Mouse (Mus musculus): Measurements from ENCODE around the gene Ulk4. TPM values are rescaled to one million over a fixed set of nuclear protein-coding genes. Genes with fewer than 3 reads are reported as not detected.

The Ulk4 gene
- polyA plus RNA-seq, 1 experiment from 2014 or later: 159 TPM

DNA sequence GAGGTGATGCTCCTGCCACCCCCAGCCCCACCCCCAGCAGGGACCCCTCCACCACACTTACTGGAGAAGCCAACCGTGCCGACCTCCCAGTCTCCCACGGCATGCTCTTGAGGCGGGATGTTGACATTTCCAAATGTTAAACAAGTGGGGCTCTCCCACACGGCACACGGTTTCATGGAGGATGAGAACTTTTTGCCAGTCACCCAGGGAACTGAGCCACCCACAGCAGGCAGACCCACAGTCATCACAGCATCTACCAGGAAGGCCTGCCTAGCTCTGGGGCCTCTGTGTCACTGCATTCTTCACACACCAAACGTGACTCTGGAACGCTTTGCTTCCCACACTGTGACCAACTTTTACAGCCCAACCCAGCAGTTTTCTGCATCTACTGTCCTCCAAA, 152.3 kb downstream of the Ulk4 start:
- WGBS: 80% methylated on average over 8 of the region's 8 CpGs
- no peak overlapping the region for H3K9ac ChIP-seq (replicated peaks)
- H3K9me3 ChIP-seq: no peaks in the 10 kb centered on the region
- H3K4me3 ChIP-seq (replicated peaks): no peak overlapping the region
- H3K36me3 ChIP-seq: no peaks in the 10 kb centered on the region
- no peak overlapping the region for H3K4me2 ChIP-seq (replicated peaks)
- peaks cover 8% of the 10 kb centered on the region for H3K4me1 ChIP-seq (replicated peaks)
- no peak for ATAC-seq
- 0 out of 2 replicates have a peak, but pooled peaks cover 3% of the 10 kb centered on the region for H3K27me3 ChIP-seq
- no peak overlapping the region for H3K27ac ChIP-seq

GRCm38 (mm10) chr9:121122039-121122438, 155.0 kb downstream of the Ulk4 start:
- Histone ChIP-seq H3K4me3 (replicated peaks) (no peak overlapping the region), H3K27ac (no peak overlapping the region), H3K36me3 (no peaks in the 10 kb centered on the region), H3K9me3 (no peaks in the 10 kb centered on the region), H3K4me2 (replicated peaks) (no peak overlapping the region), H3K27me3 (0 out of 2 replicates have a peak, but pooled peaks cover 3% of the 10 kb centered on the region), H3K9ac (replicated peaks) (no peak overlapping the region), H3K4me1 (replicated peaks) (peaks cover 6% of the 10 kb centered on the region)
- no peak for ATAC-seq
- 82% methylated on average over 5 of the region's 5 CpGs for WGBS

DNA sequence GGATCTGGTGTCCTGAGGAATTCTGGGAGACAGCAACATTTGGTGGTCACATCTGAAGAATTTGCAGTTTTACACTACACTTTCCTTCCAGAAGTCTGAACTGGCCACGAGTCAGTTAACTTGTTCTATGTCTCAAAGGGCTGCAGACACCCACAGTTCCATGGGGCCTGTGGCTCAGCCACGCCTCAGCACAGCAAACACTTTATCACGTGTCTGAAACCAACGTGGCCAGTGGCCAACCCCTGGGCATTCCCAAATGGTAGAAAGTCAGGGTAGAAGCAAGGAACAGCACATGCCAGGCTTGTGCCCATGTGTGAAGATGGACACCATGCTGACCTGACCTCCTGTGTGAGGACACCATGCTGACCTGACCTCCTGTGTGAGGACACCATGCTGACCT, 159.1 kb downstream of the Ulk4 start:
- 83% methylated on average over 4 of the region's 4 CpGs for WGBS
- ATAC-seq: no peak
- H3K27me3 ChIP-seq: no peaks in the 10 kb centered on the region
- H3K9me3 ChIP-seq: no peaks in the 10 kb centered on the region
- H3K27ac ChIP-seq: no peak overlapping the region
- H3K4me2 ChIP-seq (replicated peaks): no peak overlapping the region
- H3K4me1 ChIP-seq (replicated peaks): no peaks in the 10 kb centered on the region
- no peak overlapping the region for H3K9ac ChIP-seq (replicated peaks)
- no peak overlapping the region for H3K4me3 ChIP-seq (replicated peaks)
- H3K36me3 ChIP-seq: no peaks in the 10 kb centered on the region

GRCm38 (mm10) chr9:121112131-121112530, 164.9 kb downstream of the Ulk4 start:
- no peak for ATAC-seq
- Histone ChIP-seq H3K27me3 (no peaks in the 10 kb centered on the region), H3K36me3 (no peaks in the 10 kb centered on the region), H3K9me3 (no peaks in the 10 kb centered on the region), H3K4me1 (replicated peaks) (peaks cover 22% of the 10 kb centered on the region), H3K4me2 (replicated peaks) (no peak overlapping the region), H3K27ac (no peak overlapping the region), H3K9ac (replicated peaks) (no peak overlapping the region), H3K4me3 (replicated peaks) (no peak overlapping the region)
- 59% methylated on average over 1 of the region's 1 CpGs for WGBS

DNA sequence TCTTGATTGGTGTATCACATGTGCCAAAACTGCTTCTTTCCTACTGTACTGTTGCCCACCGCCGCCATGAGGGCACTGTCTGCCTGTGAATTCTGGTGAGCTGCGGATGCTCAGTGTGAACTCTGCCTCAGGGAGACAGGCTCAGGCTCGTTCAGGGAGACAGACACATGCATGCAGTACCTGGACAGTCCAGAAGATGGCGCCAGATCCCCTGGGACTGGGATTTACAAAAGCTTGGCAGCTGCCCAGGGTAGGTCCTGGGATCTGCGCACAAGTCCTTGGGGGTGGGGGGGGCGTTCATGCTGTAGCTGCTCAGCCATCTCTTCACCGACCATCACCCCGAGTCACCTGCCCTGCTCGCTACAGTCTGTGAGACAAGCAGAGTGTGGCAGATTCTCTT, 168.9 kb downstream of the Ulk4 start:
- no peak overlapping the region for H3K27ac ChIP-seq
- H3K4me1 ChIP-seq (replicated peaks): peaks cover 27% of the 10 kb centered on the region
- no peak overlapping the region for H3K4me3 ChIP-seq (replicated peaks)
- no peak overlapping the region for H3K9ac ChIP-seq (replicated peaks)
- no peak overlapping the region for H3K4me2 ChIP-seq (replicated peaks)
- WGBS: 8% methylated on average over 10 of the region's 10 CpGs
- H3K27me3 ChIP-seq: no peaks in the 10 kb centered on the region
- peak; percentile 85 for ATAC-seq
- H3K36me3 ChIP-seq: no peaks in the 10 kb centered on the region
- no peaks in the 10 kb centered on the region for H3K9me3 ChIP-seq

- 0 out of 2 replicates have a peak overlapping the region, but pooled peaks have one; percentile 16 for H3K9ac ChIP-seq (replicated peaks)
These were observed 169.4 kb downstream of the Ulk4 start for GRCm38 (mm10) chr9:121107643-121108042.

DNA sequence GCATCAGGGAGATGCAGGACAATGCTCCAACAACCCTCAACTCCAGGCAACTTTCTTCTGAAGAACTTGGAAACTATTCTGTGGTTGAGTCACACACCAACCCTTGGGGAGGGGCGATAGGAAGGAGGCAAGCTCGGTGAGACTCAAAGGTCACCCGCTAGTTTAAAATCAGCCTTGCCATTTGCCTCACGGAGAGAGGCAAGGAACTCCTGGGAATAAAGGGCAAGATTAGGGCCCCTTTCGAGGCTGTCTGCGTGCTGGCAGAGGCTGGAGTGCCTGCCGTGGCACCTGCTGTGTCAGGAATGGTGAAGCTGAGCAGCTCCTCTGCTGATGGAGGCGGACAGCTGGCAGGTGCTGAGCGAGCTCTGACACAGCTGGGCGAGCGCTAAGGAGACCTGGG, 169.9 kb downstream of the Ulk4 start:
- Histone ChIP-seq H3K27ac (no peak overlapping the region), H3K9ac (replicated peaks) (0 out of 2 replicates have a peak overlapping the region, but pooled peaks have one; percentile 16)
- ATAC-seq: no peak

More at GRCm38 (mm10) chr9:121107643-121108042, 169.4 kb downstream of the Ulk4 start:
- H3K4me1 ChIP-seq (replicated peaks): peaks cover 27% of the 10 kb centered on the region
- H3K9me3 ChIP-seq: no peaks in the 10 kb centered on the region
- WGBS: 67% methylated on average over 5 of the region's 5 CpGs
- no peaks in the 10 kb centered on the region for H3K27me3 ChIP-seq
- 0 out of 2 replicates have a peak overlapping the region, but pooled peaks have one; percentile 10 for H3K27ac ChIP-seq
- H3K4me2 ChIP-seq (replicated peaks): no peak overlapping the region
- no peak overlapping the region for H3K4me3 ChIP-seq (replicated peaks)
- H3K36me3 ChIP-seq: no peaks in the 10 kb centered on the region
- ATAC-seq: peak; percentile 63

DNA sequence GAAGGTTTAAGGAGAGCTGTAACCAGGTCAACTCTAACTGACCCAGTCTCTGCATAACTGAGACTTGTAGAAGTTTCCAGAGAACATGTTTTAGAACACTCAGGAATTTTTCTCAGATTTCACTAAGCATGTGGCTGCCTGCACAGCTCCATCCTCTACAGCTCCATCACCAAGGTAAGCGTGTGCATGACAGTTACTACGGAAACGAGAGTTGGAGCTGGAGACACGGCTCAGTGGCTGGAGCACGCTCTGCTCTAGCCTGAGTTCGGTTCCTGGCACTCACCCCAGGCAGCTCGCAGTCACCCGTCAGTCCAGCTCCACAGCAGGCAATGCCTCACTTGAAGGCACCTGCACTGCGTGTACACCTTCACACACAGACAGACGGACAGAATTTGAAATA, 175.5 kb downstream of the Ulk4 start:
- Histone ChIP-seq H3K36me3 (no peaks in the 10 kb centered on the region), H3K4me1 (replicated peaks) (peaks cover 11% of the 10 kb centered on the region; the same call in 1 of the 2 replicates), H3K9ac (replicated peaks) (no peak overlapping the region), H3K4me2 (replicated peaks) (no peak overlapping the region), H3K9me3 (no peaks in the 10 kb centered on the region), H3K27me3 (no peaks in the 10 kb centered on the region), H3K4me3 (replicated peaks) (no peak overlapping the region), H3K27ac (no peak overlapping the region)
- ATAC-seq: no peak
- 85% methylated on average over 10 of the region's 10 CpGs for WGBS

More for the DNA sequence above, 169.9 kb downstream of the Ulk4 start:
- Histone ChIP-seq H3K36me3 (no peaks in the 10 kb centered on the region), H3K4me1 (replicated peaks) (peaks cover 27% of the 10 kb centered on the region), H3K9me3 (no peaks in the 10 kb centered on the region), H3K4me3 (replicated peaks) (no peak overlapping the region), H3K4me2 (replicated peaks) (no peak overlapping the region), H3K27me3 (no peaks in the 10 kb centered on the region)
- WGBS: 24% methylated on average over 11 of the region's 11 CpGs

- WGBS: 67% methylated on average over 10 of the region's 10 CpGs
These were observed 177.5 kb downstream of the Ulk4 start for GRCm38 (mm10) chr9:121099453-121099852.

DNA sequence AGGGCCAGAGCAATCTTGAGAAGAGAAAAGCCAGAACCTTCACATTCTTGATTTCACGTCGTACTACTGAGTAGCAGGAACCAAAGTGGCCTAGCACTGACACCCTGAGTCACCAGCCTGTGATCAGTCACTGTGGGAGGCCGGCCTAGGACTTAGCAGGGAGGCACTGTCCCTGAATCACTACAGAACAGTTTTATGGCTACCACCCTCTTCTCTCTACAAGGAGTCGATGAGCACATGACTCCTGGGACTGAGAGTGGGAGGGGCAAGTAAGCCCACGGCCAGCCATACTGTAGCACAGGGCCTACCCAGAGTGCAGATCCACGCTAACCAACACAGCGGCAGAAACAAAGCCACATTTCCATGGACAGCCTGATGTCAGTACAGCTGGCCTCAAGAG, 183.2 kb downstream of the Ulk4 start:
- no peak overlapping the region for H3K9ac ChIP-seq (replicated peaks)
- no peak overlapping the region for H3K4me3 ChIP-seq (replicated peaks)
- no peaks in the 10 kb centered on the region for H3K27me3 ChIP-seq
- no peak overlapping the region for H3K27ac ChIP-seq
- ATAC-seq: no peak
- H3K4me2 ChIP-seq (replicated peaks): no peak overlapping the region
- 89% methylated on average over 7 of the region's 7 CpGs for WGBS
- H3K36me3 ChIP-seq: no peaks in the 10 kb centered on the region
- no peaks in the 10 kb centered on the region for H3K9me3 ChIP-seq
- peaks cover 17% of the 10 kb centered on the region; the same call in 1 of the 2 replicates for H3K4me1 ChIP-seq (replicated peaks)

More at GRCm38 (mm10) chr9:121099453-121099852, 177.5 kb downstream of the Ulk4 start:
- Histone ChIP-seq H3K27ac (no peak overlapping the region), H3K9me3 (no peaks in the 10 kb centered on the region), H3K4me2 (replicated peaks) (no peak overlapping the region), H3K4me3 (replicated peaks) (no peak overlapping the region), H3K4me1 (replicated peaks) (peaks cover 11% of the 10 kb centered on the region; the same call in 1 of the 2 replicates), H3K9ac (replicated peaks) (no peak overlapping the region), H3K36me3 (no peaks in the 10 kb centered on the region), H3K27me3 (no peaks in the 10 kb centered on the region)
- ATAC-seq: peak; percentile 50

GRCm38 (mm10) chr9:121092568-121092967, 184.4 kb downstream of the Ulk4 start:
- H3K4me1 ChIP-seq (replicated peaks): 0 out of 2 replicates have a peak, but pooled peaks cover 6% of the 10 kb centered on the region
- no peak overlapping the region for H3K27ac ChIP-seq
- H3K9me3 ChIP-seq: no peaks in the 10 kb centered on the region
- H3K36me3 ChIP-seq: no peaks in the 10 kb centered on the region
- no peak for ATAC-seq
- H3K4me3 ChIP-seq (replicated peaks): no peak overlapping the region
- H3K27me3 ChIP-seq: no peaks in the 10 kb centered on the region
- WGBS: 86% methylated on average over 5 of the region's 5 CpGs
- H3K4me2 ChIP-seq (replicated peaks): no peak overlapping the region
- H3K9ac ChIP-seq (replicated peaks): no peak overlapping the region

GRCm38 (mm10) chr9:121091016-121091735, 185.8 kb downstream of the Ulk4 start:
- 74% methylated on average over 10 of the region's 10 CpGs for WGBS
- H3K9me3 ChIP-seq: no peaks in the 10 kb centered on the region

More at GRCm38 (mm10) chr9:121091016-121091735, 185.8 kb downstream of the Ulk4 start:
- H3K9ac ChIP-seq (replicated peaks): no peak overlapping the region
- 0 out of 2 replicates have a peak, but pooled peaks cover 6% of the 10 kb centered on the region for H3K4me1 ChIP-seq (replicated peaks)
- H3K27ac ChIP-seq: no peak overlapping the region
- H3K36me3 ChIP-seq: no peaks in the 10 kb centered on the region
- H3K4me2 ChIP-seq (replicated peaks): no peak overlapping the region
- 0 out of 2 replicates have a peak, but pooled peaks have one; percentile 24 for ATAC-seq
- H3K27me3 ChIP-seq: no peaks in the 10 kb centered on the region
- H3K4me3 ChIP-seq (replicated peaks): no peak overlapping the region
